Mouse (Mus musculus): Measurements from ENCODE around the gene Atg4d.
A peak's percentile ranks its signal among the peaks of the same experiment; 100 is the strongest.
"Not testable (repeated sequence)": the region's sequence is repeated elsewhere in the genome, so short reads cannot be mapped to it uniquely, and the experiment has no call there.

The Atg4d gene

DNA sequence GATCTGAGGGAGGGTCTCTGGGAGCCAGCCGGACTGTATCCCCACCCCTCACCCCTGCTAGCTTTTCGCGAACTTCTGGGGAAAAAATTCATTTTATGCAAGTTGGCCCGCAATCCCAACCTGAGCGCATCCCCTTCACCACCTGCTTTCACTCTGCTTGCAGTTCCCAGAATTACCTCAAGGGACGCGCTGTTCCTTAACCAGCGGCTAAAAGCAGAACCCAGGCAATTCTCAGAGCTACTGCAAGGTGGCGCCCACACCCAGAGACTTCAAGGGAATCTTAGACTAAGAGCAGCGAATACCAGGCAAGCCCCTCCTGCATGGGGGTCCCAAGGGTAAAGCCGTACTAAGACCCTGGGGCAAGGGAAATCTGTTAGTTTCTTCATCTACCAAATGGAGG lies 23.8 kb upstream of the Atg4d start:
- peak; percentile 88 for DNase-seq (ENCODE audit: low spot score)

DNA sequence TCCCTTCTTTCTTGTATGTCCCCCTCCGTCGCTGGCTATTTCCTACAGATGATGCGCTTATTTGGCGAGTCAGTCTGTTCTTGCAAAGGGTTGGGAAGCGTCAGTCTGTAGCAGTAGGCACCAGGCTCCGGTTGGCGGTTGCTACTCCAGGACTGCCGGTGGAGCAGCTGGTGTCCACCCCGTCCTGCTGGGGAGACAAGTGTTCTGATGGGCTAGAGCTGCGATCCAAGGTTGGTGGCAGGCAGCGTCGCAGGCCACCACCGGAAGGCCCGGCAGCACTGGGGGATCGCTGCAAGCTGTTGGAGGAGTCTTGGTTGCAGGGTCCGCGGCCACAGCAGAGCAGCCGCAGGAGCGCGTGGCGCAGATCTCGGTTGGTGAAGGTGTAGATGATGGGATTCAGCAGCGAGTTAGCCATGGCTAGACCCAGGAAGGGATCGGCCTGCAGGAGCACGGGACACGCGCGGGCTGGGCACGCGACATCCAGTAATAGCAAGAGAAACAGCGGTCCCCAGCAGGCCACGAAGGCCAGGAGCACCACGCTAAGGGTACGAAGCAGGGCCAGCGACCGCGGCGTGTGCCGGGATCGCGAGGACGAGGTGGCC lies 21.2 kb upstream of the Atg4d start:
- DNase-seq (ENCODE audit: low spot score): no peak

- DNase-seq (ENCODE audit: low spot score): peak; percentile 35
Measured at GRCm38 (mm10) chr9:21244428-21245112, 20.5 kb upstream of the Atg4d start.

- no peak for DNase-seq (ENCODE audit: low spot score)
Measured at GRCm38 (mm10) chr9:21245113-21245487, 20.0 kb upstream of the Atg4d start.

DNA sequence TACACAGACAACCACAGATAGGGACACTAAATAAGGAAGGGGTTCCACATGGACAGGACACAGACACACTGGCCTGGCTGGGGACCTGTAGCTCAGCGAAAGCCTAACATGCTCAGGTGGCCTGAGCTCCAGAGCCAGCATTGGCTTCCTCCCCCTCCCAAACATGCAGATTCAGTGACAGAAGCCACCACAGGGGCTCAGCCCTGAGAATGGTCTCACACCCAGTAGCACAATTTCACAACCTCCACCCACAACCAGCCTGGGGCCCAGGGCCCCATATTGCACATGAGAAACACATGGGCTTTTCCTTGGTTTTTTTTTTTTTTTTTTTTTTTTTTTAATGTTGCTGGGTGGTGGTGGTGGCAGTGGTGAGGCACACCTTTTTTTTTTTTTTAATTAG lies 18.8 kb upstream of the Atg4d start:
- DNase-seq (ENCODE audit: low spot score): no peak

GRCm38 (mm10) chr9:21248326-21248725 lies 16.8 kb upstream of the Atg4d start, which contains the start of gene S1pr5:
TSS of gene S1pr5 (minus strand) at chr9:21248443.
- DNase-seq (ENCODE audit: low spot score): peak; percentile 68

DNA sequence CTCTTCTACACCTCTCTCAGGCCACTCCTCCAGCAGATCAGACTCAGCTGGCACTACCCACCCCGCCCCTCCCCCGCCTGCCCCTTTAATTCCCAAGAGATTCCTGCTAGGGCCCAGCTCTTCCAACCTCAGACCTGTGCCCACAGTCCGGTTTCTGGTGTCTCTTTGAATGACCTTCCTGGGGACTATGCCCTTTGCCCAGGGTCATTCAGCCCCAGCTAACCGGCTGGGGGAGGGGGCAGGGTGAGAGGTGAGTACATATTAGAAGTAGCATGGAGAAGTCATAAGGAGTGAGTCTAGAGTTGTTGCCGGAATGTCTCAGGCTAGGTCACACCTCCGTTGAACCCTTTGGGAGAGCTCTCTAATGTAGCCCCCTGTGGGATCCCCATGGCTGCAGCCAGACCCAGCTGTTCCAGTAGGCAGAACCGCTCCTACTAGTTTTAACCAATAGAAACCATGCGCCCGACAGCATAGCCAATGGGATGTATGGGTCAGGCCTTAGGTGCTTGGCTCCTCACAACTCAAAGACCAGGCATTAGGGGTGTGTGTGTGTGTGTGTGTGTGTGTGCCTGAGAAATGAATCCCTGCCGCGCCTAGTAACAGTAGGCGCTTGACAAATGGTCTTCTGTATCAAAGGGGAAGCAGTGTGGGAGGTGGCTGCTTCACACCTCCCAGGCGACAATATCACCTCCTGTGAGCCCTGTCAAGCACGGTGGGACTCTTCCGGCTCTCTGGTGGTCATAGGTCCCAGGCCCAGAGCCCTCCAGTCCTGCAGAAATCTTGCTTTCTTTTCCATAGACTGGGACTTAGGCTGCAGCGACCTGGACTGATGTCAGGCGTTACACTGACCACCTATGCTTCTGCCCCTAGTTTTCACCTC lies 15.2 kb upstream of the Atg4d start:
- no peak for DNase-seq (ENCODE audit: low spot score)

- no peak for DNase-seq (ENCODE audit: low spot score)
Measured at GRCm38 (mm10) chr9:21250509-21250908, 14.6 kb upstream of the Atg4d start.

- DNase-seq (ENCODE audit: low spot score): no peak
Measured at GRCm38 (mm10) chr9:21251116-21251735, 13.9 kb upstream of the Atg4d start.

GRCm38 (mm10) chr9:21254690-21255089 lies 10.4 kb upstream of the Atg4d start:
- no peak for DNase-seq (ENCODE audit: low spot score)

DNA sequence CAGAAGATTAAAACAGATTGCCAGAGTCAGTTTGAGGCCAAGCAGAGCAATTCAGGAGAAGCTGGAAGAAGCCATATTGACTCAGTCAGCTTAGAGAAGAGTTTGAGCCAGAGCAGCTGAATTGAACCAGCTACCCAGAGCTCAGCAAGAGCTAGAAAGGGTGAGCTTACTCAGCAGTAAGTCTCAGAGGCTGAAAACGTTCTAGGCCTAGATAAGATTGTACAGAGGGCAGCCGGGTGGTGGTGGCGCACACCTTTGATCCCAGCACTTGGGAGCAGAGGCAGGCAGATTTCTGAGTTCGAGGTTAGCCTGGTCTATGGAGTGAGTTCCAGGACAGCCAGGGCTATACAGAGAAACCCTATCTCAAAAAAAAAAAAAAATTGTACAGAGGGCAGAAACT lies 8.7 kb upstream of the Atg4d start:
- DNase-seq (ENCODE audit: low spot score): not testable (repeated sequence)

GRCm38 (mm10) chr9:21260491-21261040 lies 4.5 kb upstream of the Atg4d start:
- no peak for DNase-seq (ENCODE audit: low spot score)

GRCm38 (mm10) chr9:21261831-21262230 lies 3.3 kb upstream of the Atg4d start:
- DNase-seq (ENCODE audit: low spot score): no peak

DNA sequence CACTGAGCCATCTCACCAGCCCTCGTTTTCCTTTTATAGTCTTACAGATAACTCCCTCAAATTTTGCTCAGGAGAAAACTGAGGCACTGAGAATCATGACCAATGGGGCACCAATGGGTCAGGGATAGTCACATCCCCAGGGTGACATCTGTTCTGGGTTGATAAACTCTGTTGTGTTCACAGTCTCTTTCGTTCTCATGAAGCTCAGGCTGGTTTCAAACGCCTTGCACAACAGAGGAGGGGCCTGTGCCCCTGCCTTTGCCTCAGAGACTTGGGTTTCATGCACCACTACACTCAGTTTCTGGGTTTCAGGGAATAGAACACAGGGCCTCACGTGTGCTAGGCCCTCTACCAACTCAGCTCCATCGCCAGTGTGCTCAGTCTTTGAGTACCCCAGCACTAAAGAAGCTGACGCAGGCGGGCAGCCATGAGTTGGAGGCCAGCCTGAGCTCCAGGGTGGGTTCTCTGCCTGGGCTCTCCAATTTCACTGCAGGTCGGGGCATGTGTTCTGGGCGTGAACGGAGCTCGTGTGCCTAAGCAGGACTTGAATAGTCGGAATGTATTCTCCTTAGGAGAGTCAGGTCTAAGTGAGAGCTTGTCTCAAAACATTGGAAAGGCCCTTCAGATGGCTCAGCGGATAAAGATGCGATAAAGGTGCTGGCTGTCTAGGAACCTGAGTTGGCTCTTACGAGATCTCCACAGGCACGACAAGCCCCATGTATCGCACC lies 657 bp upstream of the Atg4d start:
- no peak for DNase-seq (ENCODE audit: low spot score)

GRCm38 (mm10) chr9:21265611-21266010 lies 518 bp downstream of the Atg4d start:
- DNase-seq (ENCODE audit: low spot score): no peak

DNA sequence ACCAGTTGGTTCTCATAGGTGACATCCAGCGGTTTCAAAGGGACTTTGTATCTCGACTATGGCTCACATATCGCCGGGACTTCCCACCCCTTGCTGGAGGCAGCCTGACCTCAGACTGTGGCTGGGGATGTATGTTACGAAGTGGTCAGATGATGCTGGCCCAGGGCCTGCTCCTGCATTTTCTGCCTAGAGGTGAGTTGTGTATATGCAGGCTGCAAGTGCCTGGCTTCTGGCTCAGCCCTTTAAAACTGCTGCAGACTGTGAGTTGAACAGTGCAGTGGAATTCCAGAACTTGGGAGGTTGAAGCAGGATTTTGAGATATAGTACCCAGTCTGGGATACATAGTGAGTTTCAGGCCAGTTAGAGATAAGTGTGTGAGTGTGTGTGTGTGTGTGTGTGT lies 1.8 kb downstream of the Atg4d start:
- DNase-seq (ENCODE audit: low spot score): no peak

DNA sequence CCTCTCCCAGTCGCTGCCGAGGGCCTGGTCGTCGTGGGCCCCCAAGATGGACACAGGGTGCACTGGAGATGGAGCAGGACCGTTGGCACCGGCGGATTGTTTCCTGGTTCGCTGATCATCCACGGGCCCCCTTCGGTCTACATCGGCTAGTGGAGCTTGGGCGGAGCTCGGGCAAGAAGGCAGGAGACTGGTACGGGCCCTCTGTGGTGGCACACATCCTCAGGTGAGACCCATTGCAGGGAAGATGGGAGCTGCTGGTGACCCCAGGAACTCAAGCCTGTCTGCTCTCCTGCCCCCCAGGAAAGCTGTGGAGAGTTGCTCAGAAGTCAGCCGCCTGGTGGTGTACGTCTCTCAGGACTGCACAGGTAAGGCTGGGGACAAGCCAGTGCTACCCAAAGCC lies 3.2 kb downstream of the Atg4d start:
- no peak for DNase-seq (ENCODE audit: low spot score)

DNA sequence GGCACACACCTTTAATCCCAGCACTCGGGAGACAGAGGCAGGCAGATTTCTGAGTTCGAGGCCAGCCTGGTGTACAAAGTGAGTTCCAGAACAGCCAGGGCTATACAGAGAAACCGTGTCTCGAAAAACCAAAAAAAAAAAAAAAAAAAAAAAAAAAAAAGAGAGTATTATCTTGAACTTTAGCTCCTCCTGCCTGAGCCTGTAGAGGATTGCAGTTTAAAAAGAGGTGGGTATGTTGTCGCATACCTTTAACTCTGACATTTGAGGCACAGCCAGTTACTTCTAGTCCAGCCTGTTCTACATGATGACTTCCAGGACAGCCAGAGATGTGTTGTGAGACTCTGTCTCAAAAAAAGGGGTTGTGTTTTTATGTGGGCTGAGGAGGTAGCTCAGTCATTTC lies 4.5 kb downstream of the Atg4d start:
- DNase-seq (ENCODE audit: low spot score): not testable (repeated sequence)

GRCm38 (mm10) chr9:21272391-21272790 lies 7.3 kb downstream of the Atg4d start:
- DNase-seq (ENCODE audit: low spot score): no peak

- no peak for DNase-seq (ENCODE audit: low spot score)
Measured at GRCm38 (mm10) chr9:21273094-21273493, 8.0 kb downstream of the Atg4d start.

DNA sequence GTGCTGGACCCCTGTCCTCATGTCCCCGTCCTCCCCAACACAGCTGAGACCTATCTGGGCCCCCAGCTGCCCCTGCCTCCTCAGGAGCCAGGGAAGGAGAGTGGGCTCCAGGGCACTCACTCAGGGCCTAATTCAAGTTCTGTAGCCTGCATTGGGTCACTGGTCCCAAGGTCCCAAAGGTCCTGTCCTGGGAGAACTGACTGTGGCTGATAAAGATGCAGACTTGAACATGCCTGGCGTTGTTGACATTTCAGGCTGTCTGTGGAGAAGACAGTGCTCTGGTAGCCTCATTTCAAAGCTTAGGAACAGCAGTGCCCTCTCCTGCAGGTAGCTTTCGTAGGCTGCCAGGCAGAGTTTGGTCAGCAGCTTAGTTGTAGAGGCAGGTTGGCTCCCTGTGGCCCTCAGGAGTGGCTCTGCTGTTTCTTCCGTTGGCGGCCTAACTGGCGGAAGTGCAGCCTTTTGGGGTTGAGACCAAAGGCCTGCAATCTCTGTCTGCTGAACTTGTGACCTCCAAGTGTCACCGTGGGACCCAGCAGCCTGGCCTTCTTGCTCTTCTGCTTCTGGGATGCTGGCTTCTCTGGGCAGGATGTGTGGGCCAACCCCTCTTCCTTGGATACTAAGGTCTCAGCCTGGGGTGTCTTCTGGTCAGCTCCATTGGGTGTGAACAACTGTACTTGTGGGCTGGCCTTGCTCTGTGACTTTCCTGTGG lies 8.6 kb downstream of the Atg4d start:
- DNase-seq (ENCODE audit: low spot score): no peak
